Mouse (Mus musculus) testis, adult 2 months (tissue): ENCODE results near the gene Pigc.

Experiments used
- CTCF ChIP-seq: fragments of 200-500 bp; IDR thresholded peaks from 2 replicates; pipeline ENCODE4 v1.5.1; 2012; ENCODE audit warnings: low read depth, mild to moderate bottlenecking, inconsistent platforms, low read length, moderate library complexity; ENCODE audit not compliant: control insufficient read depth, insufficient read depth, insufficient replicate concordance
- POLR2A ChIP-seq: fragments of 200-500 bp; IDR thresholded peaks from 2 replicates; pipeline ENCODE4 v1.6.1; 2012; ENCODE audit warnings: low read depth, mild to moderate bottlenecking, inconsistent platforms, low read length, moderate library complexity; ENCODE audit not compliant: control insufficient read depth

DNA sequence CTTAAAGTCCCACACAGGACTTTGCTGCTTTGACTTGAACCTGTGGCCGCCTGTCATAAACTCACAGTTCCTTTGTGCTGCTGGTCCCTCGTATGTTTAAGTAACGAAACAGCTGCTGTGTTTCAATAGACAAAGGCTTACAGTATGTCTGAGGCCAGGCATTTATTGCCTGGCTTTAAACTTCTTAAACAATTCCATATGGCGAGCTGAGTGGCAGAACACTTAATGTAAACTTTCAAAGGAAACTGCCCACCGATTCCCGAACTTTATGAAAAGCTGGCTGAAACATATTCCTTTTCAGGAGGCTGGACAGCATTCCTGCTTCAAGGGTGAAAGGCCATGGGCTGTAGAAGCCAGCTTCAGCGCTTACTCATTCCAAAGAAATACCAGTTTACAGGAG, 48.0 kb downstream of the Pigc start:
- TF ChIP-seq CTCF, result no peak
- no peak for TF ChIP-seq POLR2A
